Comparison of ENCODE assay signal across 15 mouse cellular contexts in the genomic region with DNA sequence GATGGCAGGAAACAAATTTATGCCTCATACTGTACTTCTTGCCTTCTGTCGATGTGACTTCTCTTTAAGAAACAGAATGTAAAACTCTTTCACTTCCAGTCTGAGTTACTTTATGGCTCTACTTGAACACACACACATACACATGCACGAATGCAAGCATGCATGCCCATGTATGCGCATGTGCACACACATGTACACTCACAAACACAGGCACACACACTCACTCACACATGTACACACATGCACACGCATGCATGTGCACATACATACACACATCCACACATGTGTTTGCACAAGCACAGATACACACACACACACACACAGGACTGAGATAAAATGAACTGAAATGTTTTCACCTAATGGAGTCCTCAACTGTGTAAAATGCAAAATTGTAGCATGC.
"Had no signal": no experiment of that assay in that cellular context is flagged by ENCODE, and none has a peak within 500 bp of the region (broad histone marks: within the 10 kb centered on the region; RNA-seq: fewer than 3 reads in every experiment).

No protein-coding gene starts in this region.

- H3K4me3 ChIP-seq: neural tube, embryonic 13.5 days; neural tube, embryonic 15.5 days; stomach, embryonic 15.5 days had no signal

- H3K4me1 ChIP-seq: neural tube, embryonic 13.5 days; stomach, embryonic 15.5 days had no signal

- H3K27me3 ChIP-seq: neural tube, embryonic 13.5 days; neural tube, embryonic 15.5 days; stomach, embryonic 15.5 days had no signal

- H3K4me2 ChIP-seq: neural tube, embryonic 13.5 days; neural tube, embryonic 15.5 days; stomach, embryonic 15.5 days had no signal

- DNase-seq: retina, postnatal 1 day; right cerebral cortex, adult 18-20 months; right cerebral cortex, postnatal 14 days; right cerebral cortex, postnatal 25 days; right cerebral cortex, postnatal 4 days; spleen, adult 18-20 months; thymus, adult 18-20 months; thymus, adult 2 months; thymus, postnatal 14 days; thymus, postnatal 25 days; thymus, postnatal 36 days; thymus, postnatal 4 days had no signal

- H3K9me3 ChIP-seq: neural tube, embryonic 13.5 days; neural tube, embryonic 15.5 days; stomach, embryonic 15.5 days had no signal
